Mouse (Mus musculus): ENCODE data around the gene Erc2.

DNA sequence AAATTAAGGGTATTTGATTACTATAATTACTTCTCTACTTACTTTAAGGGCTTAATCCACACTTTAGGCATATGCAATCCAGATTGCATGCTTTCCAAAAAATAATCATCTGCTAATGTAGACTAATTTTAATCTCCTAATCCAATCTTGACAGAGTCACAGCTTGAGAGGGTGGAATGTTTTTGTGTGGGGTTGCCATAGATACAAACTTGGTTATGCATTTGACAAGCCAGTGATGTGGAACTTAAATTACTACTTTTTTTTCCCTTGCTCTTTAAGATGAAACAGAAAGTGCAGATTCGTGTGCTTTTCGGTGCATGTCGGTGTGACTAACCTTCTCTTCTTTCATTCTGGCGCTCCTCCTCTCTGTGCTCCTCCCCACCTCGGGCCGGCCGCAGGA, 694.6 kb downstream of the Erc2 start:
- TF ChIP-seq CTCF (IDR thresholded peaks at IDR 0.05; ENCODE audit: low read depth) (no peak), EP300 (IDR thresholded peaks at IDR 0.05; ENCODE audit: low read depth) (no peak)

Data from liver, postnatal 0 days (tissue).